Mouse (Mus musculus) testis, adult 2 months (tissue): ENCODE results near the gene Grap2. TPM values are rescaled to one million over a fixed set of nuclear protein-coding genes. Genes with fewer than 3 reads are reported as not detected.

ENCODE experiments used
- H3K27ac ChIP-seq: fragments of 200-500 bp; 2 replicates; pipeline ENCODE4 v1.5.1; 2012; ENCODE audit warnings: low read depth, low read length; ENCODE audit not compliant: control insufficient read depth, insufficient read depth
- H3K27me3 ChIP-seq: fragments of 200-500 bp; 2 replicates; pipeline ENCODE4 v1.6.1; 2012; ENCODE audit warnings: mild to moderate bottlenecking, low read length, moderate library complexity; ENCODE audit not compliant: control insufficient read depth, insufficient read depth
- H3K36me3 ChIP-seq: fragments of 200-500 bp; 2 replicates; pipeline ENCODE4 v1.6.1; 2012; ENCODE audit warnings: mild to moderate bottlenecking, low read length; ENCODE audit not compliant: control insufficient read depth, insufficient read depth
- H3K4me1 ChIP-seq: fragments of 200-500 bp; 2 replicates; pipeline ENCODE4 v1.6.1; 2012; ENCODE audit warnings: low read length; ENCODE audit not compliant: control insufficient read depth, insufficient read depth
- H3K4me3 ChIP-seq: fragments of 200-500 bp; 2 replicates; pipeline ENCODE4 v1.5.1; 2012; ENCODE audit warnings: low read depth, mild to moderate bottlenecking, low read length, moderate library complexity, mixed read lengths; ENCODE audit not compliant: control insufficient read depth
- CTCF ChIP-seq: fragments of 200-500 bp; IDR thresholded peaks from 2 replicates; pipeline ENCODE4 v1.5.1; 2012; ENCODE audit warnings: low read depth, mild to moderate bottlenecking, inconsistent platforms, low read length, moderate library complexity; ENCODE audit not compliant: control insufficient read depth, insufficient read depth, insufficient replicate concordance
- POLR2A ChIP-seq: fragments of 200-500 bp; IDR thresholded peaks from 2 replicates; pipeline ENCODE4 v1.6.1; 2012; ENCODE audit warnings: low read depth, mild to moderate bottlenecking, inconsistent platforms, low read length, moderate library complexity; ENCODE audit not compliant: control insufficient read depth
- polyA plus RNA-seq: library from polyadenylated mRNA; depleted of rRNA; stranded (reverse); fragments of >200 nt; gene quantifications from 2 replicates; pipeline ENCODE4 v1.2.3, GENCODE M21; 2012

Grap2 gene
- polyA plus RNA-seq, 1 experiment: 1.9 TPM

- no peaks in the 10 kb centered on the region for H3K27me3 ChIP-seq
- H3K36me3 ChIP-seq: no peaks in the 10 kb centered on the region
- H3K4me1 ChIP-seq: no peaks in the 10 kb centered on the region
- H3K27ac ChIP-seq: no peak overlapping the region
- no peak overlapping the region for H3K4me3 ChIP-seq
- no peak for TF ChIP-seq POLR2A
- no peak for TF ChIP-seq CTCF
Measured at GRCm38 (mm10) chr15:80538671-80539340, 33.6 kb upstream of the Grap2 start.

DNA sequence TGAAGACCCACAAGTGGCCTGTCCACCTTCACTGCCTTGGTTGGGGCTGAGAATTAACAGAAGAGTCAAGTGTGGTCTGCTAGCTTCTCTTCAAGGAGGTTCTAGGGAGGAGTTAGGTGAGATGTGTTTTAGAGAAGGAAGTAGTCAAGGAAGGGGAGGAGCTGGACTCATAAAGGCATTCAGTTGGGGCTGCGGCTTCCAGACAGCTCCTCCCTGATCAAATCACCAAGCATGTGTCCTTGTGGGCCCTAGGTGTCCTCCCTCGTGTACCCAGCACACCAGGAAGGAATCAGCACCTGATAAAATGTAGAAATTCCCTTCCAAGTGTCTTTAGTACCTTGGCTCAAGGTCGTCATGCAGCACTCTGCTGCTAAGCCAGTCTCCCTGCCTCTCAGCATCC is 28.3 kb upstream of the Grap2 start:
- Histone ChIP-seq H3K4me1 (no peaks in the 10 kb centered on the region), H3K27me3 (no peaks in the 10 kb centered on the region), H3K36me3 (no peaks in the 10 kb centered on the region), H3K4me3 (no peak overlapping the region), H3K27ac (no peak overlapping the region)
- TF ChIP-seq POLR2A (no peak), CTCF (no peak)

DNA sequence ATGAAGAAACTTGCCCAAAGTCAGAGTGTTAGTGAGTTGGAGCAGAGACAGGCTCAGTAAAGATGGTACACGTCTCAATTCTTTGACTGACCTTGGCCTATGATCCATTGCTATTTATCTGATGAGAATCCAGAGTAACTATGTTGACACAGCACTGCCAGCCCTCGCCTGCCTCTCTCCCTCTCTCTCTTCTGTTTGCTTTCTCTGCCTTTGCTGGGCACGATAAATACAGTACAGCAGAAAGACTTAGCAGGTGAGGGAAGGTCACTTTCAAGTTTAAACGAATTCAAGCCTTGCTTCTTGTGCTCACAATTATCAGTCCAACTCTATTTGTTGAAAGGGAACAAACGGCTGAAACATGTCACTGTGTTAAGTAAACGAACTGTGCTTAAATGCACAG is 27.0 kb upstream of the Grap2 start:
- H3K36me3 ChIP-seq: no peaks in the 10 kb centered on the region
- H3K27ac ChIP-seq: no peak overlapping the region
- no peak for TF ChIP-seq POLR2A
- no peak for TF ChIP-seq CTCF
- H3K4me1 ChIP-seq: no peaks in the 10 kb centered on the region
- H3K27me3 ChIP-seq: no peaks in the 10 kb centered on the region
- H3K4me3 ChIP-seq: no peak overlapping the region

DNA sequence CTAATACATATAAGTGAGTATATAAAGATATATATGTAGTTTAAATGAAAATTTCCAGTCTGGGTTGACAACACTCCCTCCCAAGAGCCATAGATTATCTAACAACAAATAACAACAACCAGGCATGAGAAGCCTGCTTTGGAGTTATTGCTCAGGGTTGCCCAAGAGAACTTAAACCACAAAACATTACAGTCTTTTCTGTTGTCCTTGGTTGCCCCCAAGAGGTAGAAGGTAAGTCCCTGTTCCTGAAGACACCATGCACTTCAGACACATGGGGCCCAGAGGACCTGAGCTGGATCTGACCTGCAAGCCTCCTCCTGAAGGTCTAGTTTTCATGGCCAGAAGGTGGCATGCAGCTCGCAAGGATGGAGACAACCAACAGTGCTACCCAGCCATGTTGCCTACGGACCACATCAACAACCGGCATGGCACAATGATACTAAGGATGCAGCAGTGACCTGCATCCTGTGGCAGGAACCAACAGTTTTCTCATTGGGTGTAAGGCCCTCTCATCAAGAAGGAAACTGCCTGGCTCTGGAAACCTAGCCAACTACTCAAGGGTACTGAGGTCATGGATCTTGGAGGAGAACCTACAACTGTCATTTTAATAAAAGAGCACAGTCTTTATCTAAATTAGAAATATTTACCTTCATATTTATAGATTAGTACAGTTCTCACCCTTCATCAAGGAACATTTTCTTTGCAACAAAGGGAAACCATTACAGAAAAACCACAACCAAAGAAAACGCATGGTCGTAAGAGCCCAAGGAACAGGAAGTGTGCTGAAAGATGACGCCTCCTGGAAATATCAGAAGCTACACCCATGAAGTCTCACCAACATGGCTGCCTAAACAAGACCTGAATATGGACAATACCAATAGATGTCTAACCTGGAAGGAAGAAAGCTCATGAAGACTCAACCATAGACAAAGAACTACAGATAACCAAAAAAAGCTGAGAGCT is 17.3 kb upstream of the Grap2 start:
- no peaks in the 10 kb centered on the region for H3K4me1 ChIP-seq
- H3K4me3 ChIP-seq: no peak overlapping the region
- H3K36me3 ChIP-seq: peaks cover 2% of the 10 kb centered on the region; the same call in 1 of the 2 replicates
- no peak for TF ChIP-seq POLR2A
- TF ChIP-seq CTCF: no peak
- H3K27ac ChIP-seq: no peak overlapping the region
- no peaks in the 10 kb centered on the region for H3K27me3 ChIP-seq

- H3K27ac ChIP-seq: no peak overlapping the region
- no peak for TF ChIP-seq POLR2A
- no peak for TF ChIP-seq CTCF
- H3K4me1 ChIP-seq: no peaks in the 10 kb centered on the region
- H3K4me3 ChIP-seq: no peak overlapping the region
- no peaks in the 10 kb centered on the region for H3K27me3 ChIP-seq
- peaks cover 2% of the 10 kb centered on the region; the same call in 1 of the 2 replicates for H3K36me3 ChIP-seq
Measured at GRCm38 (mm10) chr15:80556021-80556420, 16.4 kb upstream of the Grap2 start.

DNA sequence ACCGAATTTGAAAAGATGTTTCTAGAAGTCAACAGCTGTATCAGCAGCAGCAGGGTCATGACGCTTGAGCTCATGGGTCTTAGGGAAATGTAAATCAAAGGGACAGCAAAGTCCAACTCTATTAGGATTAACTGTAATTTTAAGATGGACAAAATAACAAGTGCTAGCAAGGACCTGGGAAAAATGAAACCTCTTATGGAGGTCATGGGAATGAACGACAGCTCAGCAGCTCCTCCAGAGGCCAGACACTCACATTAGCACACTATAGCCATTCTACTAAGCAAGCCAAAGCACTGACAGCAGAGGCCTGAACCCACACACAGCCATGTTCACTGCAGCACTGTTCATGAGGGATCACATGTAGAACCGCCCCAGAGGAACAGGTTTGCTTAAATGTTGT is 14.6 kb upstream of the Grap2 start:
- H3K4me1 ChIP-seq: no peaks in the 10 kb centered on the region
- peaks cover 2% of the 10 kb centered on the region; the same call in 1 of the 2 replicates for H3K36me3 ChIP-seq
- no peak overlapping the region for H3K4me3 ChIP-seq
- H3K27ac ChIP-seq: no peak overlapping the region
- H3K27me3 ChIP-seq: no peaks in the 10 kb centered on the region
- no peak for TF ChIP-seq CTCF
- no peak for TF ChIP-seq POLR2A

DNA sequence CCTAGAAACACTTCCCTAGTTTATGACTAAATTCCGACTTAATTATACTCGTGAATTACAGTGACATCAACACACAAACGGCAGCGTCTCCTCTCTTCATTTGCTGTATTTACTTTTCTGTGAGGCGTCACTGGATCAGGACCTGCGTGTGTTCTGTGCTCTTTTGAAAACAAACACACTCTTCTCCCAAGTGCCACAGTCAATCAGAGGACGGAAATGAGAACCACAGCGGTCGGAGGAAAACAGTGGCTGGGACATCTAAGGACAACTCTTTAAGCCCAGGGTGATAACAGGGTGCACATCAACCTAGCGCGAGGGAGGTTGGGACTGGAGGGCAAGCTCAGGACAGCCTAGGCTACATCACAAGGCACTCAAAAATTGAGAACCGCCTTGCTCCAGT is 12.9 kb upstream of the Grap2 start:
- H3K27me3 ChIP-seq: no peaks in the 10 kb centered on the region
- peaks cover 4% of the 10 kb centered on the region; the same call in 1 of the 2 replicates for H3K4me1 ChIP-seq
- TF ChIP-seq POLR2A (no peak), CTCF (no peak)

More for the DNA sequence above, 12.9 kb upstream of the Grap2 start:
- Histone ChIP-seq H3K36me3 (peaks cover 2% of the 10 kb centered on the region; the same call in 1 of the 2 replicates), H3K4me3 (no peak overlapping the region), H3K27ac (no peak overlapping the region)
